Mouse (Mus musculus): ENCODE results near the gene Bex6.

GRCm38 (mm10) chr16:32186056-32186455 lies 6.4 kb downstream of the Bex6 start:
- no peak for TF ChIP-seq CTCF (conservative IDR thresholded peaks at IDR 0.05; ENCODE audit: low read length)
- no peak for TF ChIP-seq NANOG (IDR thresholded peaks at IDR 0.05; ENCODE audit: borderline replicate concordance, low read length)
